Comparison of ENCODE assay signal across 8 mouse cellular contexts in the genomic region with DNA sequence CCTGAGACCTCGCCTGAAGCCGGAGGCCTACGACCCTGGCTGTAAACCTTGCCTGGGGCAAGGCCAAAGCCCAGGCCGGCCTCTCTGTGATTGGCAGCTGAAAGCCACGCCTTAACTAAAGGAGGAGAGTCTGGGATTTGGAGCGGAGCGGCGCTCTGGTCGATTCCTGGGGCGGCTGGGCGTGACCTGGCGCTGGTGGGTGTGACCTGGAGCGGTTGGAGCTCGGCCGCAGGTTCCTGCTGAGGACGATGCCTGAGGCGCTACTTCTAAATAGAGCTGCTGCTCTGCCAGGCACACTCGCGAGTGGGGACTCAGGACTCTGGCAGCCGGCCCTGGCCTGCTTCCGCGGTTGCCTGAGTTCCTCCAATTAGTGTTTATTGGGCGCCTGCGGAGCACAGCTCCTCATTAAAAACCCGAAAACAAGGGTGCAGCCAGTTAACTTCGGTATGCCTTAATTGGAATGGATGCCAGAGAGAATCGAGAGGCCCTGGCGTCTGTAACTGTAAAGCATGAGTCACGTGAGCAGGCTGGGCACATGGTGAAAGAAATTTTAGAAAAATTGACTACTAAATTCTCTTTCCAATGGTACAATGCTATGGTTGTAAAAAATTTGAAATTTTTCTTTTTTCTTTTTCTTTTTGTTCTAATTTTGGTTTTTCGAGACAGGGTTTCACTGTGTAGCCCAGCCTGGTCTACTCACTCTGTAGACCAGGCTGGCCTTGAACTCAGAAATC. TPM values are rescaled to one million over a fixed set of nuclear protein-coding genes. Genes with fewer than 3 reads are reported as not detected.
DNase-seq lines count a peak whose midpoint lies in the region; ATAC-seq and TF ChIP-seq lines count a peak whose summit lies in the region.

No protein-coding gene starts in this region.

- ATAC-seq in hindbrain, embryonic 11.5 days (ENCODE audit: low FRiP score) = peak; percentile 66
- peak; percentile 63 for ATAC-seq in lung, embryonic 16.5 days (ENCODE audit: low read depth)

- H3K27me3 ChIP-seq in hindbrain, embryonic 11.5 days (ENCODE audit: control insufficient read depth, insufficient read depth, low read length) = no peaks in the 10 kb centered on the region
- no peaks in the 10 kb centered on the region for H3K27me3 ChIP-seq in lung, embryonic 16.5 days (ENCODE audit: control insufficient read depth, insufficient read depth, low read depth, low read length)
- H3K27me3 ChIP-seq in thymus, adult 2 months (ENCODE audit: control insufficient read depth, insufficient read depth, low read length) = no peaks in the 10 kb centered on the region

- TF ChIP-seq CTCF in thymus, adult 2 months (IDR thresholded peaks at IDR 0.05; ENCODE audit: borderline replicate concordance, control insufficient read depth, extremely low read depth, insufficient read depth, low read length, poor library complexity) = no peak

- peak overlapping the region; percentile 97 for H3K4me3 ChIP-seq in hindbrain, embryonic 11.5 days (ENCODE audit: low read depth, low read length)
- H3K4me3 ChIP-seq in lung, embryonic 16.5 days (ENCODE audit: low read length) = peak overlapping the region; percentile 98
- H3K4me3 ChIP-seq in thymus, adult 2 months (ENCODE audit: control insufficient read depth, insufficient read depth, low read length) = peak overlapping the region; percentile 44

- peak overlapping the region; percentile 100 for H3K9ac ChIP-seq in hindbrain, embryonic 11.5 days (ENCODE audit: low read depth, low read length)
- H3K9ac ChIP-seq in lung, embryonic 16.5 days (ENCODE audit: low read length) = peak overlapping the region; percentile 95

- 4% methylated on average over 30 of the region's 30 CpGs for WGBS in hindbrain, embryonic 11.5 days
- 6% methylated on average over 30 of the region's 30 CpGs for WGBS in lung, embryonic 16.5 days
- 5% methylated on average over 30 of the region's 30 CpGs for WGBS in thymus, adult 2 months

- peak; percentile 99 for DNase-seq in Muller cell, postnatal 12 days (ENCODE audit: inconsistent ontology term)
- DNase-seq in cerebellum, adult 9-10 months = peak; percentile 85
- peak; percentile 72 to 81 for DNase-seq in frontal cortex, adult 2 months (ENCODE audit: extremely low spot score in 1 of 2, low spot score in 1 of 2)
- peak; percentile 79 for DNase-seq in hindbrain, embryonic 11.5 days (ENCODE audit: low spot score)
- DNase-seq in layer of hippocampus, adult 9-11 months = peak; percentile 89
- DNase-seq in ovary, adult 18-20 months (ENCODE audit: low spot score) = peak; percentile 85
- DNase-seq in thymus, adult 2 months = peak; percentile 70

- no peak for TF ChIP-seq POLR2A in thymus, adult 2 months (IDR thresholded peaks at IDR 0.05; ENCODE audit: control insufficient read depth, extremely low read depth, insufficient read depth, low read length, poor library complexity)

- H3K4me2 ChIP-seq in hindbrain, embryonic 11.5 days (replicated peaks; ENCODE audit: low read depth, low read length) = peak overlapping the region; percentile 87
- H3K4me2 ChIP-seq in lung, embryonic 16.5 days (ENCODE audit: low read depth, low read length) = peak overlapping the region; percentile 97

- H3K36me3 ChIP-seq in hindbrain, embryonic 11.5 days (ENCODE audit: control insufficient read depth, insufficient read depth, low read length) = no peaks in the 10 kb centered on the region
- H3K36me3 ChIP-seq in lung, embryonic 16.5 days (ENCODE audit: control insufficient read depth, insufficient read depth, low read length) = peaks cover 2% of the 10 kb centered on the region
- H3K36me3 ChIP-seq in thymus, adult 2 months (ENCODE audit: control insufficient read depth, insufficient read depth, low read length) = peaks cover 9% of the 10 kb centered on the region

- peak overlapping the region; percentile 99 for H3K27ac ChIP-seq in hindbrain, embryonic 11.5 days (ENCODE audit: low read depth, low read length)
- H3K27ac ChIP-seq in lung, embryonic 16.5 days (ENCODE audit: low read length) = peak overlapping the region; percentile 99
- H3K27ac ChIP-seq in thymus, adult 2 months (ENCODE audit: control insufficient read depth, insufficient read depth, low read length) = peak overlapping the region; percentile 23; the same call in 1 of the 2 replicates

- H3K4me1 ChIP-seq in hindbrain, embryonic 11.5 days (replicated peaks; ENCODE audit: control insufficient read depth, insufficient read depth, low read length) = peaks cover 4% of the 10 kb centered on the region
- H3K4me1 ChIP-seq in lung, embryonic 16.5 days (replicated peaks; ENCODE audit: control insufficient read depth, insufficient read depth, low read length) = peaks cover 30% of the 10 kb centered on the region
- H3K4me1 ChIP-seq in thymus, adult 2 months (replicated peaks; ENCODE audit: control insufficient read depth, insufficient read depth, low read length) = peaks cover 14% of the 10 kb centered on the region; the same call in 1 of the 2 replicates

- H3K9me3 ChIP-seq in hindbrain, embryonic 11.5 days (ENCODE audit: control insufficient read depth, low read length) = no peaks in the 10 kb centered on the region
- H3K9me3 ChIP-seq in lung, embryonic 16.5 days (ENCODE audit: control insufficient read depth, low read length) = no peaks in the 10 kb centered on the region

RNA-seq across cellular contexts. Expression of a gene that starts 0.9 kb away (rescaled TPM):
- 79.1 and 85.9 TPM in 2 replicates for polyA plus RNA-seq in frontal cortex, adult 2 months (2012; rRNA removed)
- 90.2 and 104 TPM in 2 replicates for polyA plus RNA-seq in hindbrain, embryonic 11.5 days (2014; fragmentation: Nextera tagmentation; extraction: Ambion mirVana)
- polyA plus RNA-seq in lung, embryonic 16.5 days (2015; fragmentation: Nextera tagmentation; extraction: Ambion mirVana) = 76.2 and 79.3 TPM in 2 replicates
- polyA plus RNA-seq in thymus, adult 2 months (2012; rRNA removed) = 211 and 214 TPM in 2 replicates

Comparison
In these comparisons a context has a peak if more than half of its experiments do, and no peak if none do; other contexts are left out.
1. Peak in every context shown above with its lines: DNase-seq, ATAC-seq, H3K4me3 ChIP-seq and H3K27ac ChIP-seq.
2. H3K27ac ChIP-seq: peak in every context shown above with its lines; median percentile 99 in hindbrain, embryonic 11.5 days; 99 in lung, embryonic 16.5 days; 23 in thymus, adult 2 months.
3. H3K4me3 ChIP-seq: peak in every context shown above with its lines; median percentile 98 in lung, embryonic 16.5 days; 97 in hindbrain, embryonic 11.5 days; 44 in thymus, adult 2 months.